Mouse (Mus musculus) kidney, adult 11 months (tissue): Measurements from ENCODE around the gene Lrpap1.
A peak's percentile ranks its signal among the peaks of the same experiment; 100 is the strongest.

Source experiments
- DNase-seq: peaks from one replicate; pipeline ENCODE4 v3.0.0; 2022

Gene Lrpap1

DNA sequence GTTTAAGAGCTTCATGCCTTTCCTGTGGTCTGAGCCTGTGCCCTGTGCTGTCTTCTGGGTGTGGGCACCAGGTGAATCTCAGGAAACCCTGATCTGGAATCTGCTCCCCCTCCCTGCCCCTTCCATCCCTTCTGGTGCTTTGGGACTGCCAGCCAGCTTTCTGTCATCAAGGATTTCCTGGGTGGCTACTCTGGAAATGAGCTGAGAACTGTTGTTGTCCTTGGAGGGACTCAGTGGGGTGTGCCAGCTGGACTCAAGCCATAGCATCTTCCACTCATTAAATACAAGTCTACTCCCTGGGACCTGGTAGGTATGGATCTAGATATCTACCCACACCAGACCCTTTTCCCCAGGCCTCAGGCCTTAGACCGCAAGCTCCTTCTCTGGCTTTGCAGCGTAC, 12.9 kb upstream of the Lrpap1 start:
- DNase-seq = no peak

DNA sequence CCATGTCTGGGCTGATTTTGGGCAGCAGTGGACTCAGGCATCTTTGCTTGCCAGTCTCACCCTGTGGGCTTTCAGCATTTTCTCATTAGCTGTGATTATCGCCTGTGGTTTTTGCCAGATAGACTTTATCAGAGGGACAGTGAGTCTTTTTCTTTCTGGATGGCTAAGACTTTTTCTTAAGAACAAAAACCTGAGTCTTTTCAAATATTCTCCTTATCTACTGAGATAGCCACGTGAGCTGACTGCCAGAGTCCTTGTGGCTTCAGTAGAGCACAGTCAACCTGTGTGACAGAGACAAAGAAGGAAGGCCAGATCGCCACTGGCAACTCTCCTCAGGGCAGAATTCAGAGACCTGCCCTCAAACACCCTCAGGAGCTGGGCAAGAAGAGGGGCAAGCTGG, 12.1 kb upstream of the Lrpap1 start:
- DNase-seq = no peak

GRCm38 (mm10) chr5:35116002-35116401, 10.4 kb upstream of the Lrpap1 start:
- no peak for DNase-seq

GRCm38 (mm10) chr5:35112444-35112843, 6.9 kb upstream of the Lrpap1 start:
- no peak for DNase-seq

- DNase-seq = no peak
Measured at GRCm38 (mm10) chr5:35105922-35106298, 344 bp upstream of the Lrpap1 start.

DNA sequence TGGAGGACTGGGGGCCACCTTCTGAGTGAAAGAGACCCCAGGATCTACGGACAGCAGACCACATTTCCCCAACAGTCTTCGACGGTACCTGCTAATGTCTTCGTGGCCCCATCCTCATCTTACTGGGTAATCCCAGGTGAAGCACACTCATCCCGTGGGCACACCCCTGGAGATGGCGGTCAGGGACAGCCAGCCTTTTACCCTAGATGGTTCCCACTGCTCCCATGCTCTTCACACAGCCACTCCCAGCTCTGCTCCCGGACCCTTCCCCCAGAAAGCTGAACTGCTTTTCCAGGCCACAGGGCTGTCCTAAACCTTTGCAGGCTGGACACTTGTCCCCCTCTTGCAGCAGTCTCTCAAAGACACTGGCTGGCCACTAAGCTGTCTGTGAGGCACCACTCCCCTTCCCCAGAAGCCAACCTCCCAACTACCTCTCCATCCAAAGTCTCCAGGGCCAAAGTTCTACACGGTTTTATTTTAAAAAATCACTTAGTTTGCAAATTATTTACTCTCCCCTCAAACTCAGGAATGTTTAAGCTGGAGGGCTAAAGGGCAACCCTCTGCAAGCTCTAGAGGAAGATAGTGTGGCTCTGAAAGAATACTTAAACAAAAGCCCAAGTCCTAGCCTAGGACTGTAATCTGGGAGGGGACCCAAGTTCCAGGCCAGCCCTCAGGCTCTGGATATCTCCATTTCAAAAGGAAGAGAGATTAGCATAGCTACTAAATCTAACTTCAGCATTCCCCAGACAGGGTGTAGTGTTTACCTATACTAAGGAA, 1.2 kb downstream of the Lrpap1 start:
- DNase-seq = peak; percentile 59

DNA sequence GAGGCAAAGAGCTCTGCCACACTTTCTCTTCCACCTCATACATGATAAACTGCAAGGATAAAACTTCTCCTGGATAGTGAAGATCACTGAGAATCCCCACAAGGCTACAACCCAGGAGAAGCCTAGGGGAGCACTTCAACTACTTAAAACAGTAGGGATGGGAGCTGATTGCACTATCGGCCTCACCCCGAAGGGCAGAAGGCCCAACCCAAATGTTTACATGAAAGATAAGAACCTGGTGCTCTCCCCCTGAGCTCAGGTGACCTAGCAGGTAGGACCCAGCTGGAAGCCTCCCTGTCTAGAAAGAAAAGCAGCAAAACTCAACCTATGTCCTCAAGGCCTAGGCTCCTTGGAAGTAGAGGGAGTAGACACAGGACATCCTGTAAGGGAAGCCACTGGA, 2.0 kb downstream of the Lrpap1 start:
- DNase-seq = no peak

DNA sequence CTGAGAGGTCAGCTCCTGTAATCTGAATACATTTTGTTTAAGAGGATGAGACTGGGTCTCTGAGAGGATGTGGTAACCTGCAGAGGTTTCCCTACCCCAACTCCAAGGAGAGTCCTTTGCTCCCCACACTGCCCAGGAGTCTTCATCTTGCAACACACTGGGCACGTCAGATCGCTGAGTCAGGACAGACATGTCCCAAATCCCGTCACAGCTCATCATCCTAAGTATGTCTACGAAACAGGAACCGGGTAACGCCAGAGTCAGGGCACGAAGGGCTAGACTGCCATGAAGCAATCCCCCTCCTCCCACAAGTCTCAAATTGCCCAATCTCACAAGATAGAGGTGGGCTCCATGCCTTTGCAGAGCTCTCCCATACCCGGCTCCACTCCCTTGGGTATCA, 2.5 kb downstream of the Lrpap1 start:
- no peak for DNase-seq

GRCm38 (mm10) chr5:35091636-35092035, 13.9 kb downstream of the Lrpap1 start:
- DNase-seq = no peak

DNA sequence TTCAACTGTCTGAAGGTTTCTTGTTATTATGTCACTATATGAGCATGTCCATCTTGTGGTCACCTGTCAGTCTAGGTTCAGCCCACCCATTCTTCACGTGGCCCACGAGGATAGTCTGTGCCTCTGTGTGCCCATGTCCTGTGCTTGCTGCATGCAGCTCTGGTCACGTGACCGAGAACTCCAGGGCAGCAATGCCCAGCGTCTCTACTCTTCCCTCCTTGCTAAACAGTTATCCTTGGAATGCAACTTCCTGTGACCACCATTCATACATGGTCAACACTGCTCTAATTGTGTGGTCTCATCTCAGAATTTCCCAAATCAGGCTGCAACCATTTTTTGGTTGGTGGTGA, 16.0 kb downstream of the Lrpap1 start:
- DNase-seq = no peak

DNA sequence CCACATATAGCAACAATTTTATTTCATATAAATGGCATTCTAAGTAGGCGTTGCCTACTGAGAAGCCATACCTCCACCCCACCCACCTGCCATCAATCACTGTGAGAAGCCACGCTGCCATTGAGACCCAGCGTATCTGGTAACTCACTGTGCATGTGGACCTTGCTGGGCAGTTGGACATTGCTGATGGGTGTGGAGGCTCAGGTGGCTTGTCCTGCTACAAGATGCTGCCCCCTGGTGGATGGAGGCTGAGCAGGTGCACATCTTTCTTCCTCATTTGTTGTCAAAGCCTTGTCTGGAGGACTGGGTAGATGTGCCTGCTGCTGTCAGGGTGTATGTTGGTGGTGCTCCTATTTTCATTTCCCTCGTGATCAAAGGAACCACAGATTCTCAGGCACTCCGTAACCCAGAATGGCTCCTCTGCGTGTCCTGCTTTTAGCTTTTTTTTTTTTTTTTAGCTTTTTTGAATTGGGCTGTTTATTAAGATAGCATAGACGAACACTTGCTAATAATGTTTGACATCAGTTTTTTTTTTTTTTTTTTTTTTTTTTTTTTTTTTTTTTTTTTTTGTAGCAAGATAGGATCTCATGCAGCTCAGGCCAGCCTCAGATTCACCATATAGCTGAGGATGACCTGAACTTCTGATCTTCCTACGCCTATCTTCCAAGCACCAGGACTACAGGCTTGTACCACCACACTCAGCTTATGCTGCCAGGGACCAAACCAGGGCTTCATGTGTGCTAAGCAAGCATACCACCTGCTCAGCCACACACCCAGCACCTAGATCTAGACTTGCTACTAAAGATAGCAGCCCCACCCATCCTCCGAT, 16.6 kb downstream of the Lrpap1 start:
- peak; percentile 69 for DNase-seq

GRCm38 (mm10) chr5:35084913-35085312, 20.7 kb downstream of the Lrpap1 start:
- no peak for DNase-seq

- DNase-seq = no peak
Measured at GRCm38 (mm10) chr5:35079101-35079500, 26.5 kb downstream of the Lrpap1 start.

DNA sequence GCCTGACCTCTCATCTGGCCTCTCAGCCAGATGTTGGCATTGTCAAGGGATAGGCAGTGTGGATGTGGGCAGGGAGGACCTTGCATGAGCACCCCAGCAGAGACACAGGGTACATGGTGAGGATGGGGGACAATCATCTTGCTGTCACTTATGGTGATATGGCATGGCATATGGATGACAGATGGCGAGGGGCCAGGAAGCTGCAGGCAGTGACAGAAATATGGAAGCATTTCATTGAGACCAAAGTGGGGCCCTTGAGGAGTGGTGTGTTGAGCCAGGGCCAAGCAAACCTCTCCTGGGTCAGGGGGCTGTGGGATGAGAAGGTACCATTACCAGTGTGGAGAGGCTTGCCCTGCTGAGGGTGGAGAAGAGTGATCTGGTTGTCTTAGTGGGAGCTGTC, 29.2 kb downstream of the Lrpap1 start:
- DNase-seq = no peak

DNA sequence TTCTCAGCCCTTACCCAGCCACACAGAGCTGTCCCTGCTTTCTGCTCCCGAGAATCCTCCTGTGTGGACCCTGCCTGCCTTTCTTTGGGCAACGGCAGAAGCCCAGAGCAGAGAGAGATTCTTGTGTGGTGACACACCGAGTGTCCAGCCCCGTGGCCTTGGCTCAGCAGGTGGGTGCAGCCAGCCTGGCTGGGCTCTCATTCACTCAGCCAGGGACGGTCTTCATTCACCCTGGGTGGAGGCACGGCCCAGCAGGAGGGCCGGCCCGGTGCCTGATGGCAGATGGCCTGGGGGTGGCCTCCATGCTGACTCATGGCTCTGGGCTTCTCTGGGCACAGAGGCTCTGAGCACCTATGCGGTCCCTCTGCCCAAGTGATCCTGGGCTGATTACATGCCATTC, 31.6 kb downstream of the Lrpap1 start:
- DNase-seq = no peak

DNA sequence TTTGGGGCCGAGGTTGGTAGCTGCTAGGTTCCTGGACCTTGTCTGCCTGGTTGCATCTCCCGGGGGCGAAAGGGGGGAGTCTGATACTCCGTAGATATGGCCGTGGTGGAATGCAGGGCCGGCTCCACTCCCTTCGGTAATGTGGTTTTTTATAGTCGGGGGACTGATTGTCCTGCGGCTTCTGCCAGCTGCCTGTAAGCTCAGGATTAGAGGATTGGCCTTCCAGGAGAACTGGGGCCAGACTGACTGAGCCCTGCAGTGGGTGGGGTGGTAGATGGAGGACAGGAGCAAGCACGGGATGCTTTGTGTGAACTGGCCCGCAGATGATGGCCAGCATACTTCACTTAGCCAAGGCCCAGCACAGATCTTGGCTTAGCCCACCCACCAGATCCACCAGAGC, 32.3 kb downstream of the Lrpap1 start:
- DNase-seq = no peak

- DNase-seq = no peak
Measured at GRCm38 (mm10) chr5:35071855-35072254, 33.7 kb downstream of the Lrpap1 start.

DNA sequence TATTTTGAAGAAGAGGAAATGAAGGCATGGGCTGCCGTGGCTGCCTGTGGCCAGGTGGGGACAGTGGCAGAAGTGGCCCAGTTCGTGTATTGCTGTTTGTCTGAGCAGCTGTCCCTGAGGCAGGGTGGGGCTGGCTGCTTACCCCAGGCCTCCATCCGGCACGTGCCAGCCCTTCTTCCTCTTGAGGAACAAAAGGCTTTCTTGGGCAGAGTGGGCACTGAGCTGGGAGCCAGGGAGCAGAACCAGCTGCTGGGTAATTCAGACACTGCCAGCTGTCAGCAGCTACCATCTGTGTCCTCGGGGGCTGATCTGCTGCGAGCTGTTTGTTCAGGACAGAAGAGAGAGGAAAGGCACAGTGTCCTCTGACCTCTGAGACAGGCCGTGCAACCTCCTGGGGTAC, 34.6 kb downstream of the Lrpap1 start:
- no peak for DNase-seq

DNA sequence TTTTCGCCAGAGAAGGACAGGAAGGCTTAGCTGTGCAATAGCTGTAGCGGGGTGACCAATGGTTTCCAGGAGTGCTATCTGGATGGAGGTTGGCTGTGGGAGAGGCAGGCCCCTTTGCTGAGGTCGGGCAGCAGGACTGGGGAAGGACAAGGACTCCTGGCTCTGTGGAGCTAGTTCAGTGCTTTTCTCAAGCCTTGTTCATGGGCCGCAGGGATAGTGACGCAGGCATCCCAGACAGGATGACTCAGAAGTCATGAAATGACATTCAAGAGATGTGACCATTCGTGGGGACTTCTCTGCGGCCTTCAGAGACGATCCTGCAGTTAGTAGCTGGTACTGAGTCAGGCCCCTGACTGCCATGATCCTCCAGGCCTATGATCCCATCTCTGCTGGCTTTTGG, 35.3 kb downstream of the Lrpap1 start:
- no peak for DNase-seq

DNA sequence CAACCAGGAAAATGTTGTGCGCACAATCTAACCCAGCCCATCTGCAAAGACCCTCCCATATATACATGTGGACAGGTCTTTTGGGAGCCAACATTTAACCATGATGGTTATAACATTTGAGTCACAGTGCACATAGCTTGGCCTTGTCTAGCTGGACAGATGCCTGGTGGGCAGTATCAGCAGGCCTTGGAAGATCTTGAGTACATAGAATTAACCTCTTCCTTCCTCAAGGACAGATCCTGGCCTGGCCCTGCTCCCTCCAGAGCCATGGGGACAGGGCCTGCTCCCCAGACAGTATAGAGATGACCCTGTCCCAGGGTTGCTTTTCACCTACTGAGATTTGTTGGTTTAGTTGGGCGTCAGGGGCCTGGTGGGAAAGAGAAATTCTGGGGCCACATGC, 35.7 kb downstream of the Lrpap1 start:
- DNase-seq = no peak

- DNase-seq = no peak
Measured at GRCm38 (mm10) chr5:35060098-35060497, 45.5 kb downstream of the Lrpap1 start.

DNA sequence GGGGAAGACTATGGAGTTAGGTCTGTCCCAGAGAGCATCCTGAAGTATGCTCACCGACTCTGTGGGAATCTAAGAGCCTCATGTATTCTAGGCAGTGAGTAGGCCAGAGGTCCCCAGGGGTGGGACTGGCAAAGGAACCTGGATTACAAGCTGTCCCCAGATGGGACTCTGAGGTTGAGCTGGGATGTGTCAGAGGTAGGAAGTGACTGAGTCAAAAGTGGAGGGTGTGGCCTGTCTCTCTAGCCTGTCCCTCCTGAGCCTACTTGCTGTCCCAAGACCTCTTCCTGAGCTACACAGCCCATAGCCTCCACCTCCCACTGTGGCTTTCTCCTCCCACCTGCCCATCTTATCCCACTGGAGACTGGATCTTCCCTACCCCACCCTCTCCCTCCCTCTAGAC, 47.4 kb downstream of the Lrpap1 start:
- DNase-seq = no peak

DNA sequence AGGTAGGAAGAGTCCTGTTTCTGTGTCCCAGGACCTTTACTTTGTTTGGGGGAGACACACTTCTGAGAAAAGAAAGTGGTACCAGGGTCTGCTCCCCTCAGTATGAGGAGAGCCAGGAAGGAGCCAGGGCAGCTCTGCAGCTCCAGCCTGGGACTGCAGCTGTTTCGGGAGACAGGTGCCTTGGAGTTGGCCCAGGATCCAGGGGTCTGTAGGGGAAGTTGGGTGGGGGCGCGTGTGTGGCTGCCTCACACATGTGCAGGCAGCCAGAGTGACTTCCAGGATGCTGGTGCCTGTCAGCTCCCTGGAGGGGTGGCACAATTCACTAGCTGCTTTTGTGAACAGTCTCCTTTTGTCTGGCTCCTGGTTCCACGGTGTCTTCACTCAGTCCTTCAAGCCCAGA, 48.0 kb downstream of the Lrpap1 start:
- no peak for DNase-seq

DNA sequence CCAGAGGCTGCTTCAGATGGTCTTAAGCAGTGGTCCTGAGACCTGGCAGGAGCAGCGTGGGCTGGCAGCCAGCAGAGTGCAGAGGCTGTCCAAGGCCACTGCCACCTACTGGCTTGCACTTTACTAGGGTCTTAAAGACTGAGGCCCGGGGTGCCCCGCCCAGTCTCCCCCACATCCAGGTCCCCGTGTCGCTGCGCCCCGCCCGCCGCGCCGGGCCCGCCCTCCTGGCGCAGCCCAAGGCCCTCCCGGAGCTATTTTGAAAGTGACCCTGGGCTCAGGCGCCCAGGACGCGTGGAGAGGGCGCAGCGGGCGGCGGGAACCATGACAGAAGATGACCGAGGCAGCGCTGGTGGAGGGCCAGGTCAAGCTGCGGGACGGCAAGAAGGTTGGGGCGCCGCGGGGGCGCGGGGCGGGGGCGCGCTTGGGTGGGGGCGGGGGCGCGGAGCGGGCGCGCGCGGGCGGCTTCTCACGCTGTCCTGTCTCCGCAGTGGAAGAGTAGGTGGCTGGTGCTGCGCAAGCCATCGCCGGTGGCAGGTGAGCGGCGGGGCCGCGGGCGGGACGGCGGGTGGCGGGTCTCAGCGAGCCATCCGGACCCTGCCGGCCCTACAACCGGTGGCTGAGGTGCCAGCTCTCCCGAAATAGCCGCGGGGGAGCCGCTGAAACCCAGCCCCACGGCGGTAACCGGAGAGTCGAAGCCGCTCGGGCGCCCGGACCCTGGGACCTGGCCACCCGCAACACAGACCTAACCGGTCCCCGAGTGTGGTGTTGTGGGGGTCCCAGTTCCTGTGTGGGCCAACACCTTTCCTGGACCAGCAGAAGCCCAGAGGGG, 48.7 kb downstream of the Lrpap1 start, which contains the start of gene Dok7:
TSS of gene Dok7 (plus strand) at position 163 of the 829 bp plus-strand sequence.
- peak; percentile 63 for DNase-seq
